Comparison of ENCODE assay signal across 18 mouse cellular contexts in genomic region chr5:60276696-60277095, GRCm38 (mm10).
A peak's percentile ranks its signal among the peaks of the same experiment; 100 is the strongest.
DNase-seq lines count a peak whose midpoint lies in the region; ATAC-seq and TF ChIP-seq lines count a peak whose summit lies in the region.
"Had no signal": no experiment of that assay in that cellular context is flagged by ENCODE, and none has a peak within 500 bp of the region (broad histone marks: within the 10 kb centered on the region; RNA-seq: fewer than 3 reads in every experiment).

No protein-coding gene starts in this region.

- no peak for TF ChIP-seq POLR2A in cerebellum, adult 2 months (IDR thresholded peaks at IDR 0.05; ENCODE audit: borderline replicate concordance, insufficient read depth, low read length)

- ATAC-seq in forebrain, embryonic 15.5 days (replicated peaks) = peak; percentile 88
- ATAC-seq in forebrain, embryonic 11.5 days (replicated peaks; ENCODE audit: low FRiP score) = no peak
- ATAC-seq in midbrain, postnatal 0 days (ENCODE audit: low FRiP score) = no peak
- ATAC-seq: activated CD4-positive, CD25-positive, alpha-beta regulatory T cell, adult 4 months; inflammation-experienced regulatory T-cells, adult 6 months; lung, postnatal 0 days had no signal

- no peaks in the 10 kb centered on the region for H3K9me3 ChIP-seq in forebrain, embryonic 15.5 days
- H3K9me3 ChIP-seq in forebrain, embryonic 11.5 days (ENCODE audit: control insufficient read depth, low read length) = no peaks in the 10 kb centered on the region
- no peaks in the 10 kb centered on the region for H3K9me3 ChIP-seq in midbrain, postnatal 0 days (ENCODE audit: low read length)
- no peaks in the 10 kb centered on the region for H3K9me3 ChIP-seq in midbrain, embryonic 10.5 days (replicated peaks)
- H3K9me3 ChIP-seq: heart, embryonic 10.5 days had no signal

- WGBS in cerebellum, adult 2 months = 11% methylated on average over 2 of the region's 2 CpGs
- WGBS in forebrain, embryonic 15.5 days = 67% methylated on average over 2 of the region's 2 CpGs
- WGBS in forebrain, embryonic 11.5 days = 89% methylated on average over 2 of the region's 2 CpGs
- 85% methylated on average over 2 of the region's 2 CpGs for WGBS in midbrain, postnatal 0 days
- WGBS in midbrain, embryonic 10.5 days = 85% methylated on average over 2 of the region's 2 CpGs

- H3K4me3 ChIP-seq in cerebellum, adult 2 months (replicated peaks; ENCODE audit: insufficient read depth, low read depth, low read length) = no peak overlapping the region
- no peak overlapping the region for H3K4me3 ChIP-seq in forebrain, embryonic 15.5 days
- H3K4me3 ChIP-seq in forebrain, embryonic 11.5 days (ENCODE audit: low read depth, low read length) = no peak overlapping the region
- H3K4me3 ChIP-seq in midbrain, postnatal 0 days (ENCODE audit: low read depth, low read length) = no peak overlapping the region
- H3K4me3 ChIP-seq in midbrain, embryonic 10.5 days = no peak overlapping the region
- H3K4me3 ChIP-seq: heart, embryonic 10.5 days had no signal

- no peak overlapping the region for H3K4me2 ChIP-seq in forebrain, embryonic 15.5 days (replicated peaks)
- H3K4me2 ChIP-seq in forebrain, embryonic 11.5 days (ENCODE audit: low read depth, low read length, severe bottlenecking) = no peak overlapping the region
- H3K4me2 ChIP-seq in midbrain, postnatal 0 days (ENCODE audit: low read depth, low read length, poor library complexity, severe bottlenecking) = no peak overlapping the region

- no peak overlapping the region for H3K27ac ChIP-seq in cerebellum, adult 2 months (ENCODE audit: insufficient read depth, low read length)
- H3K27ac ChIP-seq in forebrain, embryonic 15.5 days (replicated peaks) = no peak overlapping the region
- no peak overlapping the region for H3K27ac ChIP-seq in forebrain, embryonic 11.5 days (ENCODE audit: low read depth, low read length)
- H3K27ac ChIP-seq in midbrain, postnatal 0 days (ENCODE audit: low read depth, low read length) = no peak overlapping the region
- no peak overlapping the region for H3K27ac ChIP-seq in midbrain, embryonic 10.5 days (replicated peaks)
- H3K27ac ChIP-seq: heart, embryonic 10.5 days; kidney, postnatal 0 days; macrophage had no signal

- H3K36me3 ChIP-seq in forebrain, embryonic 15.5 days = no peaks in the 10 kb centered on the region
- no peaks in the 10 kb centered on the region for H3K36me3 ChIP-seq in forebrain, embryonic 11.5 days (ENCODE audit: control insufficient read depth, insufficient read depth, low read length)
- no peaks in the 10 kb centered on the region for H3K36me3 ChIP-seq in midbrain, postnatal 0 days (ENCODE audit: insufficient read depth, low read length)
- no peaks in the 10 kb centered on the region for H3K36me3 ChIP-seq in midbrain, embryonic 10.5 days
- H3K36me3 ChIP-seq: heart, embryonic 10.5 days had no signal

- no peaks in the 10 kb centered on the region; the same call in 1 of the 2 replicates for H3K4me1 ChIP-seq in cerebellum, adult 2 months (ENCODE audit: control insufficient read depth, insufficient read depth, low read length)
- H3K4me1 ChIP-seq in forebrain, embryonic 15.5 days = no peaks in the 10 kb centered on the region
- no peaks in the 10 kb centered on the region for H3K4me1 ChIP-seq in forebrain, embryonic 11.5 days (replicated peaks; ENCODE audit: control insufficient read depth, insufficient read depth, low read length)
- H3K4me1 ChIP-seq in midbrain, postnatal 0 days (ENCODE audit: insufficient read depth, low read length) = no peaks in the 10 kb centered on the region
- H3K4me1 ChIP-seq in midbrain, embryonic 10.5 days = no peaks in the 10 kb centered on the region
- H3K4me1 ChIP-seq: heart, embryonic 10.5 days had no signal

- peak; percentile 29 to 80 for DNase-seq in cerebellum, adult 2 months
- DNase-seq in cerebellum, adult 8-10 months = no peak
- no peak for DNase-seq in forebrain, embryonic 11.5 days (ENCODE audit: low spot score)
- peak; percentile 61 for DNase-seq in midbrain, postnatal 0 days (ENCODE audit: low spot score)
- DNase-seq in midbrain, embryonic 10.5 days (ENCODE audit: low spot score) = no peak
- DNase-seq in kidney, postnatal 10 days = no peak
- DNase-seq in embryo, embryonic 10 days (ENCODE audit: low spot score) = no peak
- DNase-seq: adrenal gland, postnatal 10 days; gastrocnemius, postnatal 10 days; heart, postnatal 4 days; kidney, adult 2 months had no signal

- H3K27me3 ChIP-seq in cerebellum, adult 2 months (ENCODE audit: control insufficient read depth, insufficient read depth, low read length) = no peaks in the 10 kb centered on the region
- no peaks in the 10 kb centered on the region for H3K27me3 ChIP-seq in forebrain, embryonic 15.5 days
- no peaks in the 10 kb centered on the region for H3K27me3 ChIP-seq in forebrain, embryonic 11.5 days (ENCODE audit: control insufficient read depth, insufficient read depth, low read length)
- H3K27me3 ChIP-seq in midbrain, postnatal 0 days (ENCODE audit: insufficient read depth, low read length) = no peaks in the 10 kb centered on the region
- H3K27me3 ChIP-seq in midbrain, embryonic 10.5 days (ENCODE audit: low read depth, poor library complexity, severe bottlenecking) = no peaks in the 10 kb centered on the region

- TF ChIP-seq CTCF in cerebellum, adult 2 months (IDR thresholded peaks at IDR 0.05; ENCODE audit: borderline replicate concordance, insufficient read depth, low read depth, low read length) = no peak
- TF ChIP-seq CTCF in midbrain, postnatal 0 days (IDR thresholded peaks at IDR 0.05) = no peak

- H3K9ac ChIP-seq in forebrain, embryonic 15.5 days (replicated peaks) = no peak overlapping the region
- no peak overlapping the region for H3K9ac ChIP-seq in forebrain, embryonic 11.5 days (ENCODE audit: low read length)
- H3K9ac ChIP-seq in midbrain, postnatal 0 days (replicated peaks; ENCODE audit: low read length, poor library complexity, severe bottlenecking) = no peak overlapping the region

Comparison
In these comparisons a context has a peak if more than half of its experiments do, and no peak if none do; other contexts are left out.
1. DNase-seq: peak in cerebellum, adult 2 months (2 of 2) and midbrain, postnatal 0 days (single experiment); none in cerebellum, adult 8-10 months (single experiment), forebrain, embryonic 11.5 days (single experiment), midbrain, embryonic 10.5 days (single experiment), kidney, postnatal 10 days (single experiment) and embryo, embryonic 10 days (single experiment).